Mouse (Mus musculus) lung, postnatal 0 days (tissue): ENCODE results near the gene Caap1. TPM values are rescaled to one million over a fixed set of nuclear protein-coding genes. Genes with fewer than 3 reads are reported as not detected.

Source experiments
- ATAC-seq: fragments of 200-750 bp; cut with Nextera tagmentation; 2 replicates; pipeline ENCODE4 v1.8.0; 2017; ENCODE audit warnings: moderate library complexity
- DNase-seq: peaks from one replicate; pipeline ENCODE4 v3.0.0-alpha.2; 2016; ENCODE audit warnings: low spot score
- H3K27ac ChIP-seq: fragments of 300-500 bp; sonication (generic); 2 replicates; pipeline ENCODE4 v1.5.1; 2014; ENCODE audit warnings: antibody characterized with exemption, mild to moderate bottlenecking, low read length, mixed read lengths
- H3K27me3 ChIP-seq: fragments of 300-500 bp; sonication (generic); replicated peaks from 2 replicates; pipeline ENCODE4 v1.6.1; 2014; ENCODE audit warnings: low read length, mixed read lengths; ENCODE audit not compliant: insufficient read depth
- H3K36me3 ChIP-seq: fragments of 300-500 bp; sonication (generic); 2 replicates; pipeline ENCODE4 v1.6.1; 2014; ENCODE audit warnings: low read length, mixed read lengths; ENCODE audit not compliant: insufficient read depth
- H3K4me1 ChIP-seq: fragments of 300-500 bp; sonication (generic); 2 replicates; pipeline ENCODE4 v1.6.1; 2014; ENCODE audit warnings: antibody characterized with exemption, low read depth, low read length, mixed read lengths; ENCODE audit not compliant: insufficient read depth
- H3K4me2 ChIP-seq: fragments of 300-500 bp; sonication (generic); replicated peaks from 2 replicates; pipeline ENCODE4 v1.6.1; 2014; ENCODE audit warnings: low read depth, mild to moderate bottlenecking, low read length, moderate library complexity, mixed read lengths
- H3K4me3 ChIP-seq: fragments of 300-500 bp; sonication (generic); 2 replicates; pipeline ENCODE4 v1.5.1; 2014; ENCODE audit warnings: low read depth, low read length
- H3K9ac ChIP-seq: fragments of 300-500 bp; sonication (generic); replicated peaks from 2 replicates; pipeline ENCODE4 v1.6.1; 2014; ENCODE audit warnings: low read depth, mild to moderate bottlenecking
- H3K9me3 ChIP-seq: fragments of 300-500 bp; sonication (generic); 2 replicates; pipeline ENCODE4 v1.6.1; 2016; ENCODE audit warnings: low read length, mixed read lengths
- CTCF ChIP-seq: IDR thresholded peaks from 2 replicates; pipeline ENCODE4 v1.5.1; 2016; ENCODE audit warnings: antibody characterized with exemption, mild to moderate bottlenecking
- EP300 ChIP-seq: IDR thresholded peaks from 2 replicates; pipeline ENCODE4 v1.6.1; 2016; ENCODE audit warnings: antibody characterized with exemption, mild to moderate bottlenecking, control low read depth
- WGBS: fragments of 180-500 bp; shearing (Covaris S2); extraction: QIAGEN DNeasy Blood & Tissue Kit; methylation state at CpG from one replicate; pipeline ENCODE4 v1.1.7; 2014; 5-methylcytosine and 5-hydroxymethylcytosine counted together
- polyA plus RNA-seq: library from polyadenylated mRNA; unstranded; fragments of >200 nt; fragmentation: Nextera tagmentation; extraction: Ambion mirVana; gene quantifications from 2 replicates; pipeline ENCODE4 v1.2.1, GENCODE M21; 2015

Gene Caap1
- polyA plus RNA-seq, result 10.6 and 12.9 TPM in 2 replicates

DNA sequence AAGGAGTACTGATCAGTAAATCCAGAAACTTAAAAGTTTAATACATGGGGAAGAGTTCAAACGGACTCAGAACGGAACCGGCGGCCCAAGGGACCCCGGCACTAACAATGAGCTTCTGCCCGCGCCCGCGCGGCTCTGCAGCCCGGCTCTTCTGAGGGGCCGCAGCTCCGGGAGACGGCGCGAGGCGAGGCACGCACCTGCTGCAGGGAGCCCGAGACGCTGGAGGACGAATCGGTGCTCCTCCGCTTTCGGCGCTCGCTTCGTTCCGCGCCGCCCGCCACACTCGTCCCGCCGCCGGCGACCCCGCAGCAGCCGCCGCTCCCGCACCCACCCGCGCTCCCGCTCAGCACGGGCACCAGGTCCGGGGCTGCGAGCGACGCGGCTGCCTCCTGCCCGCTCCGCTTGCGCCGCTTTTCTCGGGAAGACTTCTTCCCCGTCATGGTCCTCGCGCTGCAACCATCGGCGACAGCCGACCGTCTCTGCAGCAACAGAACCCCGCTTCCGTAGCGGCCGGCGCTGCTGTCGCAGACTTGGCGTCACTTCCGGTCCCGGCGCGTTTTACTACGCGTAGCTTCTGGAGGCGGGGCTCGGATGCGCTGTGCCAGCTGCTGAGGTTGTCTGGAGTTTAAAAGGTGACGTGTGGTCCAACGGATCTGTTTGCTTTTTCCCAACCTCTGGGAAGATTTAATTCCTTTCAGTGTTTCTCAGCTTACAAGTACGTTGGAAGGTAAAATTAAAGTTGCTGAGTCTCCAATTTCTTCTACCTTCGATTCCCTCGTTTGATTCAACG is at the start of gene Caap1, which contains the start of gene Gm10306:
Gene Caap1 (minus strand): TSS at position 532 of the 790 bp plus-strand sequence.
Gene Gm10306 (plus strand): TSS at position 282 of the 790 bp plus-strand sequence.
- H3K4me3 ChIP-seq, result peak within 1 kb of the TSS; percentile 99
- H3K4me1 ChIP-seq, result peaks cover 6% of the 10 kb centered on the region; the same call in 1 of the 2 replicates
- no peaks in the 10 kb centered on the region for H3K9me3 ChIP-seq
- TF ChIP-seq EP300, result peak; percentile 42; the same call in 1 of the 2 replicates
- TF ChIP-seq CTCF, result no peak
- no peaks in the 10 kb centered on the region for H3K36me3 ChIP-seq
- no peaks in the 10 kb centered on the region for H3K27me3 ChIP-seq
- peak within 1 kb of the TSS; percentile 70 for H3K27ac ChIP-seq
- peak within 1 kb of the TSS; percentile 66 for H3K4me2 ChIP-seq
- peak; percentile 99 for ATAC-seq
- DNase-seq, result peak; percentile 96
- H3K9ac ChIP-seq, result peak within 1 kb of the TSS; percentile 79
- WGBS, result 1% methylated on average over 72 of the region's 83 CpGs

GRCm38 (mm10) chr4:94605591-94605990 is 49.0 kb upstream of the Caap1 start:
- TF ChIP-seq CTCF (no peak), EP300 (no peak)
- H3K27me3 ChIP-seq, result no peaks in the 10 kb centered on the region
- H3K9me3 ChIP-seq, result no peaks in the 10 kb centered on the region
- no peak overlapping the region for H3K4me2 ChIP-seq
- WGBS, result 82% methylated on average over 2 of the region's 2 CpGs
- no peak for DNase-seq
- no peak overlapping the region for H3K4me3 ChIP-seq
- no peak overlapping the region for H3K27ac ChIP-seq
- no peaks in the 10 kb centered on the region for H3K36me3 ChIP-seq
- ATAC-seq, result no peak
- H3K9ac ChIP-seq, result no peak overlapping the region
- peaks cover 7% of the 10 kb centered on the region; the same call in 1 of the 2 replicates for H3K4me1 ChIP-seq

- no peak for DNase-seq
- H3K4me1 ChIP-seq, result peaks cover 7% of the 10 kb centered on the region; the same call in 1 of the 2 replicates
- no peak overlapping the region for H3K27ac ChIP-seq
- no peak overlapping the region for H3K4me2 ChIP-seq
- WGBS, result 91% methylated on average over 2 of the region's 2 CpGs
- H3K36me3 ChIP-seq, result no peaks in the 10 kb centered on the region
- ATAC-seq, result no peak
- no peaks in the 10 kb centered on the region for H3K27me3 ChIP-seq
- H3K9me3 ChIP-seq, result no peaks in the 10 kb centered on the region
- TF ChIP-seq CTCF (no peak), EP300 (no peak)
- no peak overlapping the region for H3K9ac ChIP-seq
- no peak overlapping the region for H3K4me3 ChIP-seq
Observed at GRCm38 (mm10) chr4:94604452-94605019, 47.9 kb upstream of the Caap1 start.

DNA sequence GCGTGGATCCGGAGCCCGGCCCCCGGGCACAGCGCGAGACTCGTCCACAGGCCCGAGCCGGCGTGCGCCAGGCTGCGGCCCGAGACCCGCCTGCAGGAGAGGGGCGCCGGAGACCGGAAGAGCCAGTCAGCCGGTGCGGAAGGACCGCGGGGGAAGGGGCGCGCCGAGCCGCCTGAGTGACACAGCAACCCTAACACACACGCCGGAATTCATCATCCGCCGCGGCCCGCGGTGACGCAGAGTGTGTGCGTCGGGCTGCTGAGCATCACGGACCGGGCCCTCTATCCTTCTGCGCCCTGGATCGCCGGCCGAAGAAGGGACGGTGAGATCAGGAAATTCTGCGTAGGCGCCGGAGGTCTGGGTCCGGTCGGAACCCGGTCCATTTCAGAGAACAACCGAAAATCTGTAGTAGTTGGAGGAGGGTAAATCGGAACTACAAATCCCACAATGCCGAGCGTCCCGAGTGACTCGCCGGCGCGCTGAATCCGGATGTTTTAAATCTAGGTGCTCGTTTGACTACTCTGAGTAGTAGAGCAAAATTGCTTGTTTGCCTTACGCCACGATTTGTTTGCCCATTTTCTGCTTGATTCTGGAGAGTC is 46.5 kb upstream of the Caap1 start, which contains the start of gene Plaa:
Gene Plaa (minus strand): TSS at position 214 of the 599 bp plus-strand sequence.
- H3K9ac ChIP-seq, result peak within 1 kb of the TSS; percentile 83
- under 1% methylated on average over 57 of the region's 61 CpGs for WGBS
- no peaks in the 10 kb centered on the region for H3K9me3 ChIP-seq
- peak within 1 kb of the TSS; percentile 81 for H3K4me2 ChIP-seq
- ATAC-seq, result peak; percentile 99
- H3K36me3 ChIP-seq, result no peaks in the 10 kb centered on the region
- H3K27me3 ChIP-seq, result no peaks in the 10 kb centered on the region
- peak within 1 kb of the TSS; percentile 73 for H3K4me3 ChIP-seq
- TF ChIP-seq EP300 (peak; percentile 41; the same call in 1 of the 2 replicates), CTCF (peak; percentile 1; the same call in 1 of the 2 replicates)
- H3K27ac ChIP-seq, result peak within 1 kb of the TSS; percentile 79
- DNase-seq, result peak; percentile 96
- H3K4me1 ChIP-seq, result peaks cover 7% of the 10 kb centered on the region; the same call in 1 of the 2 replicates

DNA sequence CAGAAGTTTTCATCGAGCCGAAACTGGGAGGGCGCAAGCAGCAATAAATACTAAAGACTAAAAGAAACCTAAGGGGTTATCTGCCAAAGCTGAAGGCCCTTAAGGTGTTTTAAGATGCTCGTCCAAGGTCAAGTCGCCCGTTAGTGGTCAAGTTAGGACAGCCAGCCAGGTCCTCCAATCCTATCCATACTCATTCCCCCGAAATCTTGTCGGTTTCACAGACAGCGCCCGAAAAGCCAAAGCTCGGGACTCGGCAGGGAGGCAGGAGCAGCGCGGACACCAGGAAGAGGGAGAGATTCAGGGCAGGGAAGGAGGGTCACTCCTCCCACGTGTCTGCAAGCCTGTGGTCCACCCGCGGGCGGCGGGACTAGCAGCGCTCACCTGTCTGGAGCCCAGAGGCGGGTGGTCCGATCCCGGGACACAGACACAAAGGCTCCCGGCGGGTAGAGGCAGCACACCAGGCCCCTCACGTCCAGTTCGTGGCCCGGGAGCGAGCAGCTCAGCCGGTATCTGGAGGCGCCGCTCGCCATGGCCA is 46.0 kb upstream of the Caap1 start:
- 2% methylated on average over 33 of the region's 33 CpGs for WGBS
- peak; percentile 61 for DNase-seq

More for the DNA sequence above, 46.0 kb upstream of the Caap1 start:
- H3K36me3 ChIP-seq, result no peaks in the 10 kb centered on the region
- ATAC-seq, result peak; percentile 61
- H3K4me2 ChIP-seq, result peak overlapping the region; percentile 81
- peak overlapping the region; percentile 79 for H3K27ac ChIP-seq
- H3K27me3 ChIP-seq, result no peaks in the 10 kb centered on the region
- H3K4me3 ChIP-seq, result peak overlapping the region; percentile 73
- TF ChIP-seq EP300, result no peak
- TF ChIP-seq CTCF, result no peak
- H3K9ac ChIP-seq, result peak overlapping the region; percentile 83
- H3K4me1 ChIP-seq, result peaks cover 7% of the 10 kb centered on the region; the same call in 1 of the 2 replicates
- no peaks in the 10 kb centered on the region for H3K9me3 ChIP-seq
